In genomic region chr14:103375523-103375922, GRCm38 (mm10) we compare ENCODE assay signal across 26 mouse cellular contexts. TPM values are rescaled to one million over a fixed set of nuclear protein-coding genes. Genes with fewer than 3 reads are reported as not detected.
DNase-seq lines count a peak whose midpoint lies in the region; ATAC-seq lines count a peak whose summit lies in the region.
"Had no signal": no experiment of that assay in that cellular context is flagged by ENCODE, and none has a peak within 500 bp of the region (broad histone marks: within the 10 kb centered on the region; RNA-seq: fewer than 3 reads in every experiment).

No protein-coding gene starts in this region.

- no peak for DNase-seq in heart, embryonic 10.5 days (ENCODE audit: low spot score)
- DNase-seq in adrenal gland, postnatal 36 days = no peak
- DNase-seq in embryonic facial prominence, embryonic 10.5 days (ENCODE audit: low spot score) = no peak
- DNase-seq: adrenal gland, adult 2 months; adrenal gland, postnatal 10 days; adrenal gland, postnatal 25 days; B cell, adult 2 months; cerebellum, adult 11-12 months; cerebellum, adult 2 months; cerebellum, adult 9-10 months; cerebellum, postnatal 10 days; cerebellum, postnatal 25 days had no signal

- ATAC-seq in granulocyte monocyte progenitor cell, adult 5-6 weeks (replicated peaks; ENCODE audit: poor library complexity, severe bottlenecking) = peak; percentile 70
- ATAC-seq in megakaryocyte progenitor cell, adult 5-6 weeks (replicated peaks; ENCODE audit: poor library complexity) = 0 out of 2 replicates have a peak, but pooled peaks have one; percentile 37
- ATAC-seq: activated CD4-positive, CD25-positive, alpha-beta regulatory T cell, adult 4 months; CD4-positive, CD25-positive, alpha-beta regulatory T cell, adult 4 months; forebrain, embryonic 14.5 days; forebrain, embryonic 16.5 days; Patski had no signal

- no peak overlapping the region for H3K27ac ChIP-seq in heart, embryonic 10.5 days
- H3K27ac ChIP-seq in embryonic facial prominence, embryonic 10.5 days (replicated peaks) = no peak overlapping the region
- H3K27ac ChIP-seq: embryonic facial prominence, embryonic 13.5 days; embryonic facial prominence, embryonic 15.5 days; forebrain, embryonic 10.5 days; forebrain, embryonic 12.5 days had no signal

- H3K36me3 ChIP-seq in heart, embryonic 10.5 days = no peaks in the 10 kb centered on the region
- no peaks in the 10 kb centered on the region for H3K36me3 ChIP-seq in embryonic facial prominence, embryonic 10.5 days (replicated peaks)
- H3K36me3 ChIP-seq: embryonic facial prominence, embryonic 13.5 days; embryonic facial prominence, embryonic 15.5 days; forebrain, embryonic 10.5 days; forebrain, embryonic 12.5 days; G1E had no signal

- H3K27me3 ChIP-seq in heart, embryonic 10.5 days (ENCODE audit: insufficient read depth, poor library complexity, severe bottlenecking) = no peaks in the 10 kb centered on the region
- no peaks in the 10 kb centered on the region for H3K27me3 ChIP-seq in embryonic facial prominence, embryonic 10.5 days (replicated peaks; ENCODE audit: low read depth, poor library complexity, severe bottlenecking)
- H3K27me3 ChIP-seq: CH12.LX; embryonic facial prominence, embryonic 13.5 days; embryonic facial prominence, embryonic 15.5 days; forebrain, embryonic 12.5 days had no signal

- WGBS in heart, embryonic 10.5 days = 91% methylated on average over 1 of the region's 1 CpGs
- 83% methylated on average over 1 of the region's 1 CpGs for WGBS in embryonic facial prominence, embryonic 10.5 days

- H3K4me3 ChIP-seq in heart, embryonic 10.5 days = no peak overlapping the region
- H3K4me3 ChIP-seq in embryonic facial prominence, embryonic 10.5 days = no peak overlapping the region
- H3K4me3 ChIP-seq: embryonic facial prominence, embryonic 13.5 days; embryonic facial prominence, embryonic 15.5 days; erythroblast, embryonic 14.5 days; forebrain, embryonic 10.5 days; forebrain, embryonic 12.5 days had no signal

- H3K4me1 ChIP-seq in heart, embryonic 10.5 days = no peaks in the 10 kb centered on the region
- no peaks in the 10 kb centered on the region for H3K4me1 ChIP-seq in embryonic facial prominence, embryonic 10.5 days
- H3K4me1 ChIP-seq: embryonic facial prominence, embryonic 13.5 days; embryonic facial prominence, embryonic 15.5 days; forebrain, embryonic 12.5 days had no signal

- no peaks in the 10 kb centered on the region for H3K9me3 ChIP-seq in heart, embryonic 10.5 days
- no peaks in the 10 kb centered on the region for H3K9me3 ChIP-seq in embryonic facial prominence, embryonic 10.5 days
- H3K9me3 ChIP-seq: embryonic facial prominence, embryonic 13.5 days; embryonic facial prominence, embryonic 15.5 days; forebrain, embryonic 10.5 days; forebrain, embryonic 12.5 days; G1E had no signal

RNA-seq across cellular contexts. Expression of gene Mycbp2, which starts 28.9 kb away (rescaled TPM):
- total RNA-seq in granulocyte monocyte progenitor cell, adult 5-6 weeks (2014; fragmentation: Nextera tagmentation) = 65.3 and 70.9 TPM in 2 replicates
- total RNA-seq in granulocyte monocyte progenitor cell, adult 5-6 weeks (2017) = 51.7 and 54.5 TPM in 2 replicates
- total RNA-seq in megakaryocyte progenitor cell, adult 5-6 weeks (2015) = 55.8 and 66.9 TPM in 2 replicates
- 43.9 and 51.3 TPM in 2 replicates for total RNA-seq in megakaryocyte progenitor cell, adult 5-6 weeks (2017)
- polyA plus RNA-seq in heart, embryonic 10.5 days (2016; fragmentation: Nextera tagmentation; extraction: Ambion mirVana) = 10.7 and 16.7 TPM in 2 replicates
- total RNA-seq in adrenal gland, postnatal 36 days (2021) = 10 to 100 TPM; 58.2 to 63.8 TPM
- polyA plus RNA-seq in embryonic facial prominence, embryonic 10.5 days (2016; fragmentation: Nextera tagmentation; extraction: Ambion mirVana) = 18.0 and 18.8 TPM in 2 replicates
